Mouse (Mus musculus) heart, adult 2 months (tissue): Measurements from ENCODE around the gene S1pr1.

Experiments
- CTCF ChIP-seq: fragments of 200-600 bp; IDR thresholded peaks from 2 replicates; pipeline ENCODE4 v1.8.1; 2022; ENCODE audit warnings: antibody characterized with exemption, mild to moderate bottlenecking, moderate library complexity
- POLR2A ChIP-seq: fragments of 200-500 bp; IDR thresholded peaks from 2 replicates; pipeline ENCODE4 v1.6.1; 2011; ENCODE audit warnings: mild to moderate bottlenecking, low read depth, low read length, control low read depth; ENCODE audit not compliant: insufficient read depth

GRCm38 (mm10) chr3:115745088-115745487 is 30.2 kb upstream of the S1pr1 start:
- TF ChIP-seq POLR2A (no peak), CTCF (no peak)
